Mouse (Mus musculus) testis, adult 2 months (tissue): ENCODE measurements around the gene Nsun3. TPM values are rescaled to one million over a fixed set of nuclear protein-coding genes. Genes with fewer than 3 reads are reported as not detected.

Experiments used
- H3K27ac ChIP-seq: fragments of 200-500 bp; 2 replicates; pipeline ENCODE4 v1.5.1; 2012; ENCODE audit warnings: low read depth, low read length; ENCODE audit not compliant: control insufficient read depth, insufficient read depth
- H3K27me3 ChIP-seq: fragments of 200-500 bp; 2 replicates; pipeline ENCODE4 v1.6.1; 2012; ENCODE audit warnings: mild to moderate bottlenecking, low read length, moderate library complexity; ENCODE audit not compliant: control insufficient read depth, insufficient read depth
- H3K36me3 ChIP-seq: fragments of 200-500 bp; 2 replicates; pipeline ENCODE4 v1.6.1; 2012; ENCODE audit warnings: mild to moderate bottlenecking, low read length; ENCODE audit not compliant: control insufficient read depth, insufficient read depth
- H3K4me1 ChIP-seq: fragments of 200-500 bp; 2 replicates; pipeline ENCODE4 v1.6.1; 2012; ENCODE audit warnings: low read length; ENCODE audit not compliant: control insufficient read depth, insufficient read depth
- H3K4me3 ChIP-seq: fragments of 200-500 bp; 2 replicates; pipeline ENCODE4 v1.5.1; 2012; ENCODE audit warnings: low read depth, mild to moderate bottlenecking, low read length, moderate library complexity, mixed read lengths; ENCODE audit not compliant: control insufficient read depth
- CTCF ChIP-seq: fragments of 200-500 bp; IDR thresholded peaks from 2 replicates; pipeline ENCODE4 v1.5.1; 2012; ENCODE audit warnings: low read depth, mild to moderate bottlenecking, inconsistent platforms, low read length, moderate library complexity; ENCODE audit not compliant: control insufficient read depth, insufficient read depth, insufficient replicate concordance
- POLR2A ChIP-seq: fragments of 200-500 bp; IDR thresholded peaks from 2 replicates; pipeline ENCODE4 v1.6.1; 2012; ENCODE audit warnings: low read depth, mild to moderate bottlenecking, inconsistent platforms, low read length, moderate library complexity; ENCODE audit not compliant: control insufficient read depth
- polyA plus RNA-seq: library from polyadenylated mRNA; depleted of rRNA; stranded (reverse); fragments of >200 nt; gene quantifications from 2 replicates; pipeline ENCODE4 v1.2.3, GENCODE M21; 2012

The Nsun3 gene
- polyA plus RNA-seq, 1 experiment, result 4.6 TPM

DNA sequence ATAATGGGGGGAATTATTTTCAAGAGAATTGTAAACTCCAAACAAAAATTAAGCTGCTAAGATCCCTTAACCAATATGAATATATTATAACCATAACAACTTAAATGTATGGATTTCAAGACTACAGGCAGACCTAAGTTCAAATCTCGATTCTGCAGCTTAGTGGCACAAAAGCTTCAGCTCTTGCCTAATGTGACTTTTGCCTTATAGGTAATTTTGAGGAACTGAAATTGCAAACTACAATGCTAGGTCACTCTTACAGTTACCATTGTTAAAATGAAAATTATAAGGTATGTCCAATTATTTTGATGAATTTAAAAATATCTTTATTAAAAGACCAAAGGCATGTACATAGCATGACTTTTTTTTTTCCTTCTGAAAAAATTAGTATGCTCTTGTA, 10.0 kb upstream of the Nsun3 start:
- H3K4me1 ChIP-seq, result no peaks in the 10 kb centered on the region
- no peaks in the 10 kb centered on the region for H3K27me3 ChIP-seq
- TF ChIP-seq POLR2A (no peak), CTCF (no peak)
- H3K27ac ChIP-seq, result no peak overlapping the region
- H3K36me3 ChIP-seq, result no peaks in the 10 kb centered on the region
- H3K4me3 ChIP-seq, result no peak overlapping the region

DNA sequence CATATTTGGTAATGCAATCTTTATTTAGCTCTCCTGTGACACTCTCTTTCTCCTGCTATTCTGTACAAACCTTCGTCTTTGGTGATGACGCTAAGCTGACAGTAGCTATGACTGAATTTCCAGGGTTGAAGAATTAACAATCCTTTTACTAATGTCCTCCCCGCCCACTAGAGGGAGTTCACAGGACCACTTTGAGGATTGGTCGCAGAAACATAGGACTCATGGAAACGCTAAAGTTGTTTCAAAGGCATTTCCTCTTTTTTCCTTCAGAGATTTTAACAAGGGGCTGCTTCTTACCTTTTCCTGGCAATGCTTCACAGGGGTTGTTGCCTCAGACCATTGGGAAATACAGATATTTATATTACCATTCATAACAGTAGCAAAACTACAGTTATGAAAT, 4.4 kb downstream of the Nsun3 start:
- Histone ChIP-seq H3K27ac (no peak overlapping the region), H3K4me1 (peaks cover 6% of the 10 kb centered on the region), H3K36me3 (no peaks in the 10 kb centered on the region), H3K4me3 (no peak overlapping the region), H3K27me3 (no peaks in the 10 kb centered on the region)
- no peak for TF ChIP-seq CTCF
- no peak for TF ChIP-seq POLR2A

DNA sequence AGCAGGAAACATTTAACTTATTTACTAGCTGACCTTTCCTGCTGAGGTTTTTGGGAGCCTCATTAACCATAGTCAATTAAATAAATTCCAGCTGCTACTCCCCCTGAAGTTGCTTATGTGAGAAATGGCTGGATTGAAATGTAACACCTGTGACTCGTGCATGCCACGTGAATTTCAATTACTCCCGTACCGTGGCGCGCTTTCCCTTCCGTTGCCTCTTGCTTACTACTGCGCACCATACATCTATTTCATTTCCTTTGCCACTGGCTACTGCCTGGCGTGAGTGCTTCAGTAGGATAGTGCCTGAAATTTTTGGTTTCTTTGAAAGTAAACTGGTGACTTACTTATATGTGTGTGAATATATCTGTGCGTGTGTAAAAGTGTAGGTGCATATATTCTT, 8.3 kb downstream of the Nsun3 start:
- no peak for TF ChIP-seq CTCF
- TF ChIP-seq POLR2A, result no peak
- Histone ChIP-seq H3K36me3 (no peaks in the 10 kb centered on the region; the same call in 1 of the 2 replicates), H3K4me1 (no peaks in the 10 kb centered on the region), H3K27me3 (no peaks in the 10 kb centered on the region), H3K4me3 (no peak overlapping the region), H3K27ac (no peak overlapping the region)

DNA sequence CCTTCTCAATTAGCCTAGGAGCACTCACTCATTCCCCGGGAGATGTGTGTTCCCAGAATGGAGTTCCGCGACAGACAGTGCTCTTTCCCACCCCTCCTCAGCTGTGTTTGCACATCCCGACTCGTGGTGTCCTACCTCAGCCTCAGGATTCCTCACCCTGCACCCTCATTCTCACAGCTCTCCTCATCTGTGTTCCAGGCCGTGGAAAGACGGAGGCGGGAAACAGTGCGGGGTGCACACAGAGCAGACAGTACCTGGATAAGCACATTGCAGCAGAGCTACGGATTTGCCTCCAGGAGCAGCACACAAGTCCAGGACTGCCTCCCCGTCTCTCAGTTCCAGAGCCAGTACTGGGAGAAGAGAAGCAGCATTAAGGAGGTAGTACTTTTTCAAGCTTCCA, 10.6 kb downstream of the Nsun3 start:
- TF ChIP-seq POLR2A (no peak), CTCF (no peak)
- no peaks in the 10 kb centered on the region for H3K27me3 ChIP-seq
- H3K4me1 ChIP-seq, result no peaks in the 10 kb centered on the region
- H3K36me3 ChIP-seq, result no peaks in the 10 kb centered on the region; the same call in 1 of the 2 replicates
- no peak overlapping the region for H3K27ac ChIP-seq
- no peak overlapping the region for H3K4me3 ChIP-seq

DNA sequence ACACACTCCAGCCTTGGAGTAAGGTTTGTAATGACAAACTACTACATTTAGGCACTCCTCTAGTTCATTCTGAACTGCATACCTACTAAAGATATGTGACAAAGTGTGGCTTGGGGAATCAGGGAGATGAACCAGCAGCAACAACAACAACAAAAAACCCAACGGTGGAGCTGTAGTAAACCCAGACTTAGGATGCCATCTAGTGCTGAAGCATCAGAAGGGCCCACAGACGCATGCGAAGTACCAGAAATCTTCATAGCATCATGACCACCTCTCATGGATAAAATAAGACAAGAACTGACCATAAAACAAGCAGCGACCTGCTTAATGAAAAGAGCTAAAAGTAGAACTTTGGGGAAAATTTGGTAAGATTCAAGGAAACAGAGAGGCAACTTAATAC, 13.2 kb downstream of the Nsun3 start:
- no peak for TF ChIP-seq POLR2A
- TF ChIP-seq CTCF, result no peak
- no peaks in the 10 kb centered on the region; the same call in 1 of the 2 replicates for H3K36me3 ChIP-seq
- no peak overlapping the region for H3K27ac ChIP-seq
- H3K4me3 ChIP-seq, result no peak overlapping the region
- H3K4me1 ChIP-seq, result no peaks in the 10 kb centered on the region
- H3K27me3 ChIP-seq, result no peaks in the 10 kb centered on the region

DNA sequence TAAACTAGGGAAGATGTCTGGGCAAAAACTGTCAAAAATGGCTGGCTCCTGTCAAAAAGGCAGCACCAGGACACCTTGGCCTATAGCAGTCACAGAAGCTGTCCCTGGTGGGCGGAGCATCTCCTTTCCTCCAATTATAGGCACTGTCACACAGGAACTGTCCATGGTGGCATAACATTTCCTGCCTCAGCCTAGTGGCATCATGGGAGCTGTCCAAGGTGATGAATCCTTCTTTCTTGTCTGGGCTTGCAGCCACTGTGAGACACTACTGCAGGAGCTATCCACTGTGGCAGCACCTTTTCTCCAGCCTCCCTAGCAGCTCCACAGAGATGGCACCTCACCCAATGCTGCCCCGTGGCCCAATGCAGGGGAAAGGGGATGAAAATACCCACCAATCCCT, 28.3 kb downstream of the Nsun3 start:
- Histone ChIP-seq H3K27me3 (no peaks in the 10 kb centered on the region), H3K36me3 (no peaks in the 10 kb centered on the region), H3K27ac (no peak overlapping the region), H3K4me1 (no peaks in the 10 kb centered on the region), H3K4me3 (no peak overlapping the region)
- TF ChIP-seq POLR2A, result no peak
- TF ChIP-seq CTCF, result no peak

DNA sequence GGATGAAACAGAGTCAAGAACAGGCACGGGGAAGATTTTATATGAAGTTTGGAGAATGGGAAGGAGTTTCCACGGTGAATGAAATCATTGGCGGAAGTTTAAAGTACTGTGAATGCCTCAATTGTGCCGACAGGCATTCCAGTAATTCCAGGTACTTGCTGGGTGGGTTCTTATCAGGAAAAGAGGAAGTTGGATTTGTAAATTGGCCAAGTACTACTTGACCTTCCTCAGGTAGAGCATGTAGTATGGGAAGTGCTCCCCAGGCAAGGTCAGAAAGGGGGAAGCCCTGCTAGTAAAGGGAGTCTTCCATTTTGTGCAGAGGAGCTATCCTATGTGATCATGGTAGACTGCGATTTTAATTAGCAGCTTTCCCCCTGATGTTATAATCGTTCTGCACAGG, 31.3 kb downstream of the Nsun3 start:
- no peak overlapping the region for H3K4me3 ChIP-seq
- no peaks in the 10 kb centered on the region for H3K27me3 ChIP-seq
- H3K36me3 ChIP-seq, result no peaks in the 10 kb centered on the region
- no peak overlapping the region for H3K27ac ChIP-seq
- TF ChIP-seq CTCF (no peak), POLR2A (no peak)
- no peaks in the 10 kb centered on the region for H3K4me1 ChIP-seq

DNA sequence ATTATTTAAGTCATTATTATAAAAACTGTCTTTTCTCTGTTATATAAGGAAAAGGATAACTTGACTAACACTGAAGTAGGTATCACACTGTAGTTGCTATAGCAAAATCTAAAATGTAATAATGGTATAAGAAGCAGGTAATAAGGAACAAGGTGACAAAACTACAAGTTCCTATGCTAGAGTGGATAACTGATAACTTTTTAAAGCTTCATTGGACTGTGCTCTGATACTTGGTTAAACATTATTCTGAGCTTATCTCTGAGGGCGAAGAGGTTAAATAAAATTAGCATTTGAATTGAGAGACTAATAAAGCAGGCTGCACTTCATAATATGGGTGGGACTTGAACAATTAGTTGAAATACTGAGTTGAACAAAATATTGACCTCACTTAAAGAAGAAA, 33.0 kb downstream of the Nsun3 start:
- no peaks in the 10 kb centered on the region for H3K36me3 ChIP-seq
- no peaks in the 10 kb centered on the region for H3K27me3 ChIP-seq
- no peaks in the 10 kb centered on the region for H3K4me1 ChIP-seq
- TF ChIP-seq POLR2A (no peak), CTCF (no peak)
- no peak overlapping the region for H3K4me3 ChIP-seq
- no peak overlapping the region for H3K27ac ChIP-seq
